Mouse (Mus musculus): ENCODE measurements at regions not wholly inside any gene's neighbourhood (a gene's known extent, or its start where the extent isn't known, plus 50 kb on each side); places are given as distances from the start of the nearest gene placed in this dataset.

- no peak for DNase-seq (ENCODE audit: low read depth, low spot score)
- 14% methylated on average over 1 of the region's 1 CpGs for WGBS
Measured at GRCm38 (mm10) chrX:142456022-142456421, 65.7 kb upstream of the Acsl4 start.

- no peak for DNase-seq (ENCODE audit: low read depth, low spot score)
- WGBS, result 36% methylated on average over 2 of the region's 2 CpGs
Measured at GRCm38 (mm10) chrX:142464174-142464573, 73.8 kb upstream of the Acsl4 start.

DNA sequence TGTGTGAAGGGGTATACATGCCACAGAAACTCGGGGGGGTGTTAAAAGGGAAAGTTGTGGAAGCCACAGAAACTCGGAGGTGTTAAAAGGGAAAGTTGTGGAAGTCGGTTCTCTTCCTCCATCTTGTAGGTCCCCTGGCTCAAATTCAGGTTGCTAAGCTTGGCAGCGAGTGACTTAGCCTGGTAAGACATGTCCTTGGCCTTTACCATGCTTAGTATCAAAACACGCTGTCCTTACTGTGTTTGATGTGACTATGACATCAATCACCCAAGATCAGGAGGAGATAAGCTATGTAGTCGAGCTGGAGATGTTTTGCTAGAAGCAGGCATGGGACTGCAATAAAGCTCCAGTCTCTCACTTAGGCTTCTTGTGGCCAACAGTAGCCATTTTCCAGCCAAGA is 74.4 kb upstream of the Acsl4 start:
- no peak for DNase-seq (ENCODE audit: low read depth, low spot score)
- 65% methylated on average over 6 of the region's 6 CpGs for WGBS

DNA sequence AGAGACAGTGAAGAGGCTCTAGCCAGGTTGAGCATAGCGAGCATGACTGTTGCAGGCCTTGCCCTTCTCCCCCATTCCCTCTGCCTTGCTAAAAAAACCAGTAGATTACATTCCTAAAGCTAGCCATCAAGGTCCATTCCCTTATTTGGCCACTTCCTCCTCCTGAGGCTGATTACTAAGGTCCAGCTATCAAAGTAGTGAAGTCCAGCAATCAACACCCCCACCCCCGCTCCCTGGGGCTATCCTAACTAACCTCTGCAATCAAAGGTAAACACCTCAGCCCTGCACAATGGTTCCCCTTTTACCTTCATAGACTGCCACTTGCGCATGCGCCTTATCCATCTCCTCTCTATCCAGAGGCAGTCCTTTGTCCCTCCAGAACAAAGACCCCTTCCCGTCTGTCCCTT is 77.5 kb upstream of the Acsl4 start:
- WGBS, result 74% methylated on average over 5 of the region's 5 CpGs
- DNase-seq (ENCODE audit: low read depth, low spot score), result no peak

- no peak for DNase-seq (ENCODE audit: low read depth, low spot score)
- 57% methylated on average over 4 of the region's 4 CpGs for WGBS
Measured at GRCm38 (mm10) chrX:142468388-142468787, 78.1 kb upstream of the Acsl4 start.

GRCm38 (mm10) chrX:142469048-142469634 is 78.8 kb upstream of the Acsl4 start:
- DNase-seq (ENCODE audit: low read depth, low spot score), result no peak
- WGBS, result 16% methylated on average over 7 of the region's 7 CpGs

GRCm38 (mm10) chrX:142470083-142470482 is 79.7 kb upstream of the Acsl4 start:
- WGBS, result 36% methylated on average over 1 of the region's 1 CpGs
- DNase-seq (ENCODE audit: low read depth, low spot score), result no peak

DNA sequence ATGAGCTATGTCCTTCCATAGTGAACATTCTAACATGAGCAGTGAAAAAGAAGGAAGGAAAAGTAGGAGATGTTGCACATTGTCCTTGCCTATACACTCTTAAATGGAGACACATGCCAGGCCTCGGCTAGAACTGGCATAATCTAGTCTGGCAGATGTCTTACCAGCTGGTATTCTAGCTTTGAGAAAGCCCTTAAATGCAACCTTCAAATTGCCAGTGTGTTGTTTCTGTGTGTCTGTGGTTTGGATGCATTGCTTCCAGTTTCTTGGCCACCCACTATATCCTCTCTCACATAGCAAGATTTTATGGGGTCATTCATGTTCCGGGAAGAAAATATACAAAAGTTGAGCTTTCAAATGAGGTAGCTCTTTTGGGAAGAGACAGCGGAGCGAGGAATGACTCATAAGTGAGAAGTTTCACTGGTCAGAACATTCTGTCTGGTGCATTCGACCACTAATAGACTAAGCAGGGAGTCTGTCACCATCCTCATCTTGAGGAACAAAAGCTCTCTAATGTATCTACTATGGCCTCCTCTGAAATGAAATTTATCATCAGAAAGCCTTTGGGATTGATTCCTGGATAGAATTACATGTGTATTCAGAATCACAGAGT is 91.0 kb upstream of the Acsl4 start:
- 71% methylated on average over 5 of the region's 5 CpGs for WGBS
- DNase-seq (ENCODE audit: low read depth, low spot score), result no peak

DNA sequence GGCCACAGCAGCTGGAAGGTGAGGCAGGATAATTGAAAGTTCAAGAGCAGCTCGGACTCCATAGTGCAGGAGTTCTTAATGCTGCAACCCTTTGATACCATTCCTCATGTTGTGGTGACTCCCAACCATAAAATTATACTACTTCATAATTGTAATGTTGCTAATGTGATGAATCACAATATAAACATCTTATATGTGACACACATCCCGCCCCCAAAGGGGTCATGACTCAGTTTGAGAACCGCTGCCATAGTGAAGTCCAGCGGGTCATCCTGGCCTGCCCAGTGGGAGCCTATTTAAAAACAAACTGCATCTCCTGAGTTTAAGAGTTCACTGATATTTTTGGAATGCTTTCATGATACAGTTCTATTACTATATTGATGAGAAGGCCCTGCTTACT is 97.7 kb upstream of the Acsl4 start:
- WGBS, result 82% methylated on average over 4 of the region's 4 CpGs
- DNase-seq (ENCODE audit: low read depth, low spot score), result no peak

DNA sequence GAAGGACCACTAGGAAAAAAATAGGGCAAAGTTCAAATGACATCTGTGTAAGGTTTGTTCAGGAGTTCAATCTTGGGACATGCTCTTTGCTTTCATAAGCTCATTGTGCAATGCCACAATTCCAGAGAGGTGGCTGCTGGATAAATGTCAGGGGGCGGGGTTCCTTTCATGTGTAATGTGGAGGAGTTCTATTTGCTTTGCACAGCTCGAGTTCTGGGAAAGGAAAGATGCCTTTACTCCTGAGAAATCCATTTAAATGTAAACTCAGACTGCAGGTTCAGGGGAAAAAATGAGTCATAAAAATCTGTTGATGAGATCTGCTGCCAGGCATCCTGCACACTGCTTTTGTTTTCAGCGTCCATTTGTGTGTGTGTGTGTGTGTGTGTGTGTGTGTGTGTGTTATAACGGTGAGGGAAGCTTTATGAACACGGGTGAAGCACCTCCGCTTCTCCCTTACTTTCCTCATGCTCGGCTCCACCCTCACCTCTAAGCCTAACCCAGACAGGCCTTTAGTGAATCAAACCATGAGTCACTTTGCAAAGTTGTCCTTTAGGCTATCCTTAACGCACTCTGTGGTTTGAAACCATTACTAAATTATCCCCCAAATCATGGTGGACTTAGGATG is 99.9 kb upstream of the Acsl4 start:
- no peak for DNase-seq (ENCODE audit: low read depth, low spot score)
- WGBS, result 32% methylated on average over 8 of the region's 8 CpGs

DNA sequence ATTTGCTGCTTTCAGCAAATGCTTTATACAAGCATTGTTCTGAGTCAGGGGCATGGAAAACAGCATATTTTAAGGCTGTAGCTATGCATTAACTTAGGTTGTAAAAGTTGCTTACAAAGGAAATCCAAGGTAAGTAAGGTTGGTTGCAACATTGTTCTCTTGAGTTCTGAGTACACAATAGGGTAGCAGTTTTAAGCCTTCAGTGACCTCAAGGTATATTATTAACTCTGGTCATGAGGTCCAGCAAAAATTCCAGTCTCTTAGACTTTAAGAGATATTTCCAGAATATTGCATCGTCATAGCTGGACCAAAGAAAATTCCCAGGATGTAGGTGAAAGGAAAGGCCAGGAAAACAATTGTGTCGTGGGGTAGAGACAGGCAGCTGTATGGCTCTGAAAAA is 110.8 kb upstream of the Acsl4 start:
- DNase-seq (ENCODE audit: low read depth, low spot score), result no peak
- WGBS, result 51% methylated on average over 2 of the region's 2 CpGs

- no peak for DNase-seq (ENCODE audit: low read depth, low spot score)
- WGBS, result 67% methylated on average over 2 of the region's 2 CpGs
Measured at GRCm38 (mm10) chrX:142504962-142505361, 114.6 kb upstream of the Acsl4 start.

DNA sequence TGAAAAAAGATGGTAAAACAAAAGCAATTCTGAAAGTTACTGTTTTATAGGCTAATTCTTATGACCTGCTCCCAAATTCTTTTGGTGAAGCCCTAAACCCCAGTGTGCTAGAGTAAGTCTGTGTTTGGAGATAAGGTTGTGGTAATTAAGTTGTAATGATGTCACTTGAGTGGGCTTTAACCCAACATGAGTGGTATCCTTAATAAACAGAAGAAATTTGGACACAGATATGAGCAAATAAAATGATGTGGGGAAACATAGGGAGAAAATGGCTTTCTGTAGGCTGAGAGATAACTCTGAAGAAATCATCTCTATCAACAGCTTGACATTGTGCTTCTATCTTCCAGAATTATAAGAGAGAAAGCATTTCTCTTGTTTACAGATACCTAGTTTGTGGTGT is 117.1 kb upstream of the Acsl4 start:
- DNase-seq (ENCODE audit: low read depth, low spot score), result no peak

- DNase-seq (ENCODE audit: low read depth, low spot score), result no peak
- 48% methylated on average over 5 of the region's 5 CpGs for WGBS
Measured at GRCm38 (mm10) chrX:142516406-142517131, 126.2 kb upstream of the Acsl4 start.

DNA sequence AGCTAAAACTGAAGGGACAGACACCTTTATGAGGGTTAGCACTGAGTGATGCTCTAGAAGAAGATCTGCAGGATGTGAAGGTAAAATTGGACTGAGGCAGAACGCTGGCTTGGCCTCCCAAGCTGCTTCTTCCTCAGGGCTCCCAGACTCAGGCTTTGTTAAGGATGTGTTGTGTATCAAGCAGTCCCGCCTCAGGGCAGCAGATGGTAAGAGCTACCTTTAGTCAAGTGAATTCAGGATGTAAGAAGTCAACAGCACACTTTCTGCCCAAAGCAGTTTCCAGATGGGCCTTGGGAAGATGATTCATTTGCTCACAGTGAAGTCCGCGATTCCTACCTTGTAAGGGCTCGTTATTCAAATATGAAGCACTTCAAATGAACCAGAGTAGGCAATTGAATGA is 126.9 kb upstream of the Acsl4 start:
- 90% methylated on average over 5 of the region's 5 CpGs for WGBS
- DNase-seq (ENCODE audit: low read depth, low spot score), result no peak

DNA sequence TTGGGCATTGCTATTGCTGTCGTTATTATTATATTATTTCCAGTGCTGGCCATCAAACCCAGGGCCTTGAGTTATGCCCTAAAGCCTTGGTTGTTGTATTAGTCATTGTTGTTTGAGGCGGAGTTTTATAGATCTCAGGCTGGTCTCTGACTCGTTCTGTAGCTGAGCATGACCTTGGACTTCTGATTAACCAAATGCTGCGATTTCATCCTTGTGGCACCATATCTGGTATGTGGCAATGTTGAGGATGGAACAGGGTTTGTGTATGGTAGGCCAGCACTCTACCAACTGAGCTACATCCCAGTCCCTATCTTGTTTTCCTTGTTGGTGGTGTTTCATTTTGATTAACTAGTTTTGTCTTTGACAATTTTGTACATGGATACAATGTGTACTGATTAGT is 130.7 kb upstream of the Acsl4 start:
- no peak for DNase-seq (ENCODE audit: low read depth, low spot score)

GRCm38 (mm10) chrX:142526953-142527352 is 136.6 kb upstream of the Acsl4 start:
- DNase-seq (ENCODE audit: low read depth, low spot score), result no peak
- 23% methylated on average over 1 of the region's 1 CpGs for WGBS

More for the DNA sequence above, 130.7 kb upstream of the Acsl4 start:
- WGBS, result 50% methylated on average over 4 of the region's 4 CpGs

- no peak for DNase-seq (ENCODE audit: low read depth, low spot score)
- 61% methylated on average over 7 of the region's 7 CpGs for WGBS
Measured at GRCm38 (mm10) chrX:142529892-142530291, 139.6 kb upstream of the Acsl4 start.

DNA sequence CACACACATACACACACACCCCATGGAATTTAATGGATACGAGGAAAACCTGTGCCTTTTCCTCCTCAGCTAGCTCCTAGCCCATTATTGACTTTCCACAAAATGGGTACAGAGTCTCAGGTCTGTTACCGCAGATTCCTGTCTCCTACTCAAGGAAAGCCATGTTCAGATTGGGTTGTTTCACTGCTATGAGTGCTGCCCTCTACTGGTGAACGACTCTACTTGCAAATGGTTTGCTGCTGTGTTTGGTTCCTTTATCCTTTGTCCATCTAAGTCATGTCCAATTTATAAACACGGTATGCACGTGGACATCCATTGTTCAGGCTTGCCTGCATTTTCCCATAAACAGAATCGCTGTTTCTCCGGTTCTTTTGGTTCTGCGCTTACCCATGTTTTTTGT is 144.4 kb upstream of the Acsl4 start:
- no peak for DNase-seq (ENCODE audit: low read depth, low spot score)
- 37% methylated on average over 8 of the region's 8 CpGs for WGBS

DNA sequence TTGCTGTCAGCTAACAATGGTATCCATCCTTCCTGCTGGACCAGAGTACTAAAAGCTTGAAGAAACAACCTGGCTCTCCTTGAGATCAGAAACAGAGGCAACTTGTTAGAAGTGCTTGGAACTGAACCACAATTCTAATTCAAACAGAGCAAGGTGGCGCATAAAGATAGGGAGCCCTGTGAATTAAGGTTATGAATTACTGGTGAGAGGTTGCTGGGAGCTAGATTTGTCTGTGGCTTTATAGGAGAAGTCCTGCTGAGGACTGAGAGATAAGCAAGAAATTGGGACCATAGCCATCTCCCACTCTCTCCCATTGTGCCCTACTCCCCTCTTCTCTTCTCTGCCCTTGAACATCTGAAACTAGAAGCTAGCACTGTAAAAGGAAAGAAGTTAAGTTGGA is 145.2 kb upstream of the Acsl4 start:
- no peak for DNase-seq (ENCODE audit: low read depth, low spot score)
- WGBS, result 97% methylated on average over 1 of the region's 1 CpGs

DNA sequence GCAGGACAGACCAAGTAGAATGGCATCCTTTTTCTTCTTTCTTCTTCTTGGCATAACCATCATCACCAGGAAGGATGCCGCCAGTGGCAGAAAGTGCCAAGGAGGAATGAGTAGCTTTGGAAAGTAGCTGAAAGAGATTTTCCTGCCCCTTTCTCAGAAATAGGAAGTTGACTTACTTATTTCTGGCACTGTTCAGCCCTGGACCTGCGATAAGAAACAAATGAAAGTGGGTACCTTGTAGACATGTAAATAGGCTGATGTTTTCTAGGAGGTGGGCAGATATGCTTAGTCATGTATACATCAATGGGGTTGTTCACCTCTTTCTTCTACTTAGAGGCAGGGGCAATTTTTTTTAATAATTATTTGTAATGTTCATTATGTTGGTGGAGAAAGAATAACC is 145.3 kb upstream of the Tmem164 start:
- WGBS, result 87% methylated on average over 2 of the region's 2 CpGs
- DNase-seq (ENCODE audit: low read depth, low spot score), result no peak

Measured in large intestine, adult 2 months (tissue).